Mouse (Mus musculus) erythroblast, embryonic 14.5 days (primary cell): ENCODE data around the gene Arhgap35.

Experiments used
- GATA1 ChIP-seq: IDR thresholded peaks from 2 replicates; pipeline ENCODE4 v1.6.1; 2012; ENCODE audit warnings: low read length, inconsistent platforms, mixed read lengths
- TAL1 ChIP-seq: IDR thresholded peaks from 3 replicates; pipeline ENCODE4 v1.6.1; 2012; ENCODE audit warnings: low read length, inconsistent platforms, mixed read lengths

DNA sequence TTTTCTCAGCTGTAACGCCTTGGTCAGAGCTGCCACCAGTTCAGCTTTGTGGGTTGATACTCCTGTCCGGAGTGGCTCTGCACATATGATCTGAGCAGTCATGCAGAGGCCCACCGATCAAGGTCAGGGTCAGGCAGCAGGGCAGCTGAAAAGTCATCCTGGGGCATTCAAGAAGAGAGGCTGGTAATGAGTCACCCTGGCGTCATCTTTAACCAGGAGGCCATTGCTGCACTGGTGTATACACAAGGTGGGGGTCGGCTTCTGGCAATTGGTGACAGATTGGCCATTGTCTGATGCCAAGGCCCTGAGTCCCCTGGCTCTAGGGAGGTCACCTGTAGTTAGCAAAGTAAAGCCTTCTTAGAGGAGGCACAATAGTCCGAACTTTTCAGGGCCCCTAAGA lies 163.1 kb downstream of the Arhgap35 start:
- TF ChIP-seq GATA1 = no peak
- no peak for TF ChIP-seq TAL1
